Mouse (Mus musculus): Measurements from ENCODE around the gene Zfp507.
A peak's percentile ranks its signal among the peaks of the same experiment; 100 is the strongest.

- TF ChIP-seq POLR2A (IDR thresholded peaks at IDR 0.05; ENCODE audit: insufficient read depth, low read length) (no peak), CTCF (IDR thresholded peaks at IDR 0.05; ENCODE audit: low read depth, low read length) (peak; percentile 63), EP300 (IDR thresholded peaks at IDR 0.05; ENCODE audit: insufficient read depth, low read depth, low read length) (no peak)
Observed at GRCm38 (mm10) chr7:35759602-35760001, 43.2 kb downstream of the Zfp507 start.
